Mouse (Mus musculus): ENCODE data around the gene Olfr305.
"Not testable (repeated sequence)": the region's sequence is repeated elsewhere in the genome, so short reads cannot be mapped to it uniquely, and the experiment has no call there.

Gene Olfr305

GRCm38 (mm10) chr7:86366828-86367227 is at the start of gene Olfr305:
Olfr305 (minus strand) TSS chr7:86366928.
- DNase-seq = no peak

GRCm38 (mm10) chr7:86403546-86403945 is 36.8 kb upstream of the Olfr305 start, which contains the start of gene Olfr301:
Olfr301 (plus strand) TSS chr7:86403846.
- DNase-seq = no peak

- no peak for DNase-seq
Measured at GRCm38 (mm10) chr7:86397689-86398088, 31.0 kb upstream of the Olfr305 start, which contains the start of gene Olfr303. Olfr303 (minus strand) TSS chr7:86397789.

GRCm38 (mm10) chr7:86386558-86386957 is 19.8 kb upstream of the Olfr305 start, which contains the start of gene Olfr304:
Olfr304 (minus strand) TSS chr7:86386658.
- DNase-seq = no peak

- DNase-seq = no peak
Measured at GRCm38 (mm10) chr7:86385769-86386168, 19.0 kb upstream of the Olfr305 start.

- not testable (repeated sequence) for DNase-seq
Measured at GRCm38 (mm10) chr7:86346296-86346695, 20.4 kb downstream of the Olfr305 start.

- no peak for DNase-seq
Measured at GRCm38 (mm10) chr7:86344253-86344652, 22.5 kb downstream of the Olfr305 start.

GRCm38 (mm10) chr7:86342881-86343565 is 23.7 kb downstream of the Olfr305 start:
- no peak for DNase-seq

GRCm38 (mm10) chr7:86337486-86337885 is 29.2 kb downstream of the Olfr305 start, which contains the start of gene Olfr307:
Olfr307 (minus strand) TSS chr7:86337586.
- DNase-seq = no peak

- DNase-seq = no peak
Measured at GRCm38 (mm10) chr7:86325530-86325929, 41.2 kb downstream of the Olfr305 start, which contains the start of gene Olfr308. Olfr308 (minus strand) TSS chr7:86325630.

GRCm38 (mm10) chr7:86321323-86321722 is 45.4 kb downstream of the Olfr305 start:
- DNase-seq = no peak

GRCm38 (mm10) chr7:86313608-86314007 is 53.1 kb downstream of the Olfr305 start, which contains the start of gene Olfr309:
Olfr309 (minus strand) TSS chr7:86313708.
- DNase-seq = no peak
